Mouse (Mus musculus) ovary, postnatal 36 days (tissue): ENCODE data around the gene Ces1d.

ENCODE experiments used
- DNase-seq: peaks from one replicate; pipeline ENCODE4 v3.0.0; 2022; ENCODE audit warnings: low spot score, mixed read lengths

Ces1d gene

DNA sequence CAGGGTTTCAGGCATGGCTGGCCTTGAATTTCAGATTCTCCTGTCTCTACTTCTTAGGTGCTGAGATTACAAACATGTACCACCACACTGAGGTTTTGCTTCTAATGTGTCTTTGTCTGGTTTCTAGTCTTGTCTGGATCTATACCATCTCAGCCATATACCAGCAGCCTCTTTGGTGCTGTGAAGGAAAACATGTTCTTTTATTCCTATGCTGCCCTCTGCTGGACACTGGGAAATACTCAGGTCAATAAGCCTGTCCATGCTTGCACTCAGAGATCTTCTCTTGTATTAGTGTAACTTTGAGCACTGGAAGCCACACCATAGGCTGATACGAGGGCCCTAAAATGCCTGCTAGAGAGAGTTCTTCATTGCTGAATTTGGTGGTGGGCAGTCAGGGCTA, 56.9 kb downstream of the Ces1d start:
- DNase-seq, result no peak

DNA sequence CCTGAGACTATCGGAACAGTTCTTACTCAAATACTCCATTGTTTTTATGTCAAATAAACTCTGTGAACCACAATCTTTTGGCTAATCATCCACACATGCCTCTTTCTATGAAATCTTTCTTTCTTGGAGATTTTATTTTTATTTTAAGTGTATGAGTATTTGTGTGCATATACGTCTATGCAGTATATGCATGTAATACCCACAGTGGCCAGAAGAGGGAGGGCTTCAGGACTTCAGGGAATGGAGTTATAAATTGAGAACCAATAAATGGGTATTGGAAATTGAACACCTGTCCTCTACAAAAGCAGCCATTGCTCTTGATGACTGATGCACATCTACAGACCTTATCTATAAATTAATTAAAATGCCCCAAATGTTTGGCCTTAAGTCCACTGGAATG, 65.4 kb downstream of the Ces1d start:
- no peak for DNase-seq

DNA sequence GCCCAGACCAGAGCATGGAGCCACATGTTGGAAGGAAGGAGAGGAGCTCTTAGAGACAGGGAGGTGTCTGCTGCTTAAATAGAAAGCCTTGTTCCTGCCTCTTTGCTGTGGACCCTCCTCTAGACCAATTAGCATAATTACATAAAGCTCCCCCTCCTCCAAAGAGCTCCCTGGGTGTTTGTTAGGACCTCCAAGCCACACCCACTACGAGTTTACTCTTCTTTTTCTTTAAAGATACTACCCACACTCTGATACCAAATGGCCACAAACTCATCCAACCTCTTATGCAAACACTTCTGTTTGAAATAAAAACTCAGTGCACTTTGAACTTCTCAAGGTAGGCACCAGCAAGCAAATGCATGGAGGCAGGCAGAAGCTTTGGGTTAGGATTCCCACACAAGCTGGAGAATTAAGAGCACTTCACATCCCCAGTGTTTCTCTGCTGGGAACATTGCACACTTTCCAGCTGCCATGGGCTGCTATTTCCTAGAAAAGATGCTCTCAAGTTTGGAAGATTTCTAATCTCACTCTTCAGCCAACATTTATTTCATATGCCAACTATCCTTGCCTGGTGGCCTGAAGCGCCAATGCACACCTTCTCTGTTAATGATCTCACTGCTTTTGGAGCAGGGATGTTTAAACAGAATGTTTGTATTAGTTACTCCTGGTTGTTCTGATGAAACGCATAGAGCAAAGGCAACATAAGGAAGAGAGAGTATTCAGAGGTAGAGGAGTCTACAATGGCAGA, 66.2 kb downstream of the Ces1d start, which contains the start of gene Ces1c:
TSS of gene Ces1c (minus strand) at position 51 of the 748 bp plus-strand sequence.
- no peak for DNase-seq

DNA sequence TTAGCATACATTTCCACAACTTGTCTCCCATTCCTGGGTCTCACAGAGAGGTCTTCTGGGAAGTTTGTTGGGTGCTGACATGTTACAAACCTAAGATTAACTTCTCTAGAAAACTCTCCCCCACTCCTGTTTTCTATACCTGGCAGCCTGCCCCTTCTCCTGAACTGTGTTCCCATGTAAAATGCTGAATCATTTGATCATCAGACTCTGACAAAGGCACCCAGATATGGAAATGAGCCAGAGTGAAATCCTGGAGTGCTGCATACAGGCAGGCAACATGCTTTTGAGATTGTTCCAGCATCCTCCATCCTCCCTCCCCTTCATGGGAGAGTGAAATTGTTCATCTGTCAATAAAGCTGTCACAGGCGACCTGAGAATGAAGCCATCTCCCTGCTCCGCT, 71.2 kb downstream of the Ces1d start:
- no peak for DNase-seq

DNA sequence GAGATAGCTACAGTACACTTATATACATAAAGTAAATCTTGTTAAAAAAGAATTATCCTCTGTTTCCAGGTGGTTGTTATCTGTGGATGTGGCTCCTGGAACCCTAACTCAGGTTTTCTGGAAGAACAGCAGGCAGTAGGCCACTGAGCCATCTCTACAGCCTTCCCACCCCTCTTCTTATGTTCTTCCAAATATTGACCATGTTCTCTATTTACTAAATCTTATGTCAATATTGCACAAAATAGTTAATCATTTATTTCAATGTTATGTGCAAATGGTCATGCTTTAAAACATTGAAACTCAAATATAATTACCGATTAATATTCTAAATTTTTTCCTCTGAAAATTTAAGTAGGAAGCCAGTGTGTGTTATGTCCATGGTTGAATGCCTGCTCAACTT, 75.6 kb downstream of the Ces1d start:
- no peak for DNase-seq
